Mouse (Mus musculus) frontal cortex, postnatal 14 days (tissue): ENCODE measurements around the gene Abhd17a.
"Not testable (repeated sequence)": the region's sequence is repeated elsewhere in the genome, so short reads cannot be mapped to it uniquely, and the experiment has no call there.

ENCODE experiments used
- DNase-seq, 2 experiments: peaks; one replicate each; pipeline ENCODE4 v3.0.0; 2022; ENCODE audit warnings: low spot score in 2 of 2

Gene Abhd17a

GRCm38 (mm10) chr10:80609269-80609924, 19.3 kb upstream of the Abhd17a start:
- DNase-seq, result no peak

GRCm38 (mm10) chr10:80608435-80608834, 18.3 kb upstream of the Abhd17a start:
- no peak for DNase-seq

- no peak for DNase-seq
These were observed 16.7 kb upstream of the Abhd17a start for GRCm38 (mm10) chr10:80606737-80607350.

- DNase-seq, result no peak
These were observed 16.2 kb upstream of the Abhd17a start for GRCm38 (mm10) chr10:80606306-80606705.

GRCm38 (mm10) chr10:80605721-80606120, 15.6 kb upstream of the Abhd17a start, which contains the start of gene Gm49322:
Gene Gm49322, plus strand, starts transcription at chr10:80606021.
- not testable (repeated sequence) for DNase-seq

- no peak for DNase-seq
These were observed 14.8 kb upstream of the Abhd17a start for GRCm38 (mm10) chr10:80604988-80605387.

GRCm38 (mm10) chr10:80604001-80604509, 13.9 kb upstream of the Abhd17a start:
- no peak for DNase-seq

- DNase-seq, result no peak
These were observed 13.2 kb upstream of the Abhd17a start for GRCm38 (mm10) chr10:80603364-80603763.

- DNase-seq, result peak; percentile 93 to 96
These were observed 12.7 kb upstream of the Abhd17a start, which contains the start of the genes Scamp4 and Adat3 for GRCm38 (mm10) chr10:80602698-80603325. Gene Scamp4, plus strand, starts transcription at chr10:80602872. Gene Adat3, plus strand, starts transcription at chr10:80602880.

- no peak for DNase-seq
These were observed 6.2 kb upstream of the Abhd17a start for GRCm38 (mm10) chr10:80596318-80596717.

- no peak for DNase-seq
These were observed 838 bp downstream of the Abhd17a start for GRCm38 (mm10) chr10:80589127-80589878.

- DNase-seq, result no peak
These were observed 2.9 kb downstream of the Abhd17a start for GRCm38 (mm10) chr10:80587305-80587657.

- DNase-seq, result no peak
These were observed 3.5 kb downstream of the Abhd17a start for GRCm38 (mm10) chr10:80586407-80587304.

GRCm38 (mm10) chr10:80585581-80585980, 4.6 kb downstream of the Abhd17a start:
- DNase-seq, result no peak

- DNase-seq, result no peak
These were observed 5.2 kb downstream of the Abhd17a start for GRCm38 (mm10) chr10:80584642-80585552.

- no peak for DNase-seq
These were observed 6.1 kb downstream of the Abhd17a start for GRCm38 (mm10) chr10:80584045-80584488.

GRCm38 (mm10) chr10:80583047-80583446, 7.1 kb downstream of the Abhd17a start:
- DNase-seq, result no peak

GRCm38 (mm10) chr10:80578911-80579310, 11.2 kb downstream of the Abhd17a start:
- no peak for DNase-seq

- peak in 1 of 2 experiments; percentile 64 for DNase-seq
These were observed 11.9 kb downstream of the Abhd17a start for GRCm38 (mm10) chr10:80578131-80578750.
